Mouse (Mus musculus) liver, adult (tissue): ENCODE data around the gene Krt33a.

Source experiments
- GATA4 ChIP-seq: IDR thresholded peaks from 2 replicates; pipeline ENCODE4 v1.6.1; 2014; ENCODE audit warnings: mild to moderate bottlenecking, low read length; ENCODE audit not compliant: insufficient replicate concordance

Gene Krt33a

DNA sequence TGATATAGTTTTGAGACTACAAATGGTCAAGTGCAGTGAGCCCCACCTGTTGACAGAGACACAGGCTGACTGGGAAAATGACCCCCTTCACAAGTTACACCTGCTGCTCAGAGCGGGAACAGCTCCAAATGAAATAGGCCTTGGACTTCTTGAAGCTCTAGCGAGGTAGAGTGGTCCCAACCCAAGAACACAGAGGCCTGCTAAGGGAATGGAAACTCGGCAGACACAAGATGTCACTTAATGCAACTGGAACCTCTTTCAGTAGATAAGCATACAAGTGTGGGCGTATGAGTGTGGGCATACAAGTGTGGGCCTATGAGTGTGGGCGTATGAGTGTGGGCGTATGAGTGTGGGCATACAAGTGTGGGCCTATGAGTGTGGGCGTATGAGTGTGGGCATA lies 16.9 kb downstream of the Krt33a start:
- no peak for TF ChIP-seq GATA4

DNA sequence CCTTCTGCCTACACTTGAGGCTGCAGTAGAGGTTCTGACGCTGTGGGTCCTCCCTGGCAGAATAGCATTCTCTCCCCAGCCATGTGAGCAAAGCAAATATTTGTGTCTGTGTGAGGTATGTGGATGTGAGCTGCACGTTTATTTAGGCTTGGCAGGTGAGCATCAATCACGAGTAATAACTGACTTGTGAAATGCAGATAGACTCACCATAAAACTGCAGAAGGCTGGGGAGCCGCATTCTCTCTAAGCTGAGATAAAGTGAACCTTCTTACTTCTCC lies 21.7 kb downstream of the Krt33a start:
- no peak for TF ChIP-seq GATA4

DNA sequence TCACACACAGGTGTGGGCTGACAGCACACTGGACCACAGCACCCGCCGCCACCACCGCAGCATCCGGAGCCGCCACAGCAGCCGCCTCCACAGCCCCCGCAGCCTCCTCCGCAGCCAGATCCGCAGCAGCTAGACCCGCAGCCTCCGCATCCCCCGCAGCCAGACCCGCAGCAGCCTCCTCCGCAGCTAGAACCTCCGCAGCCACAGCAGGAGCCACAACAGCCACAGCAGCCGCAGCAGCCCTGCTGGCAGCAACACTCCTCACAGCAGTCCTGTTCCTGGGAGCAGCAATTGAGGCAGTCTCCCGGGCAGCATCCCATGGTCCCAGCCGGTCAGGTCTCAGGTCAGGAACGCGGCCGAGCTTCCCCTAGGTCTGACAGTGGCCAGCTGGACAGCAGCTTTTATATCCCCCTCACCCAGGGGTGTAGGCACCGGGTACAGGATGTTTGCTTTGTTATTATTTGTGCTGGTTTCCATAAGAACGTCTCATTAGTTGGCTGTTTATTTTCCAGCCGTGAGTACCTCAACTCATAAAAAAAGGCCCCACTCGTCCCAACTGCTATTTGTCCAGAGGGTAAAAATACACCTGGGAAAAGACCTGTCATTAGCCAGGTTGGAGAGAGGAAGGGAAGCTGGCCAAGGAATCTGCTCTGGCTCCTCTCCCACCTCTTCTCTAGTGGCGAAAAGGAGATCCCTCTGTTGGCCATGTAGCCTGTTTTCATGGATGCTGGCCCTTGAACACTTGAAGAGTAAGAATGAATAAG lies 22.2 kb downstream of the Krt33a start, which contains the start of gene Krtap17-1:
Gene Krtap17-1, minus strand, starts transcription at position 375 of the 764 bp plus-strand sequence.
- no peak for TF ChIP-seq GATA4

DNA sequence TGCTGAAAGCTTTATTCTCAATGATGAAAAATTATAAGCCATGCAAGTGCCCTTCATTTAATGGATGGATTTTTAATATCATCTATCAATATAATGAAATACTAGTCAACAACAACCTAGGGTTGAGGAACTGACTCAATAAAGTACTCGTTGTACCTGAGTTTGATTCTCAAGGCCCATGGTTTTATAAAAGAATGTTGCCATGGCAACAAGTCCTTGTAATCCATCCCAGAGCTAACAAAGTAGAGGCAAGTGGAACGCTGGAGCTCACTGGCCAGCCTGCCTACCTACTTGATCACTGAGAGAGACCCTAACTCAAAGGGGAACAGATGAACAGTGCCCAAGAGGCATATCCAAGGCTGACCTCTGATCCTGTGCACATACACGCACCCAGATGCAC lies 25.4 kb downstream of the Krt33a start:
- TF ChIP-seq GATA4, result no peak

DNA sequence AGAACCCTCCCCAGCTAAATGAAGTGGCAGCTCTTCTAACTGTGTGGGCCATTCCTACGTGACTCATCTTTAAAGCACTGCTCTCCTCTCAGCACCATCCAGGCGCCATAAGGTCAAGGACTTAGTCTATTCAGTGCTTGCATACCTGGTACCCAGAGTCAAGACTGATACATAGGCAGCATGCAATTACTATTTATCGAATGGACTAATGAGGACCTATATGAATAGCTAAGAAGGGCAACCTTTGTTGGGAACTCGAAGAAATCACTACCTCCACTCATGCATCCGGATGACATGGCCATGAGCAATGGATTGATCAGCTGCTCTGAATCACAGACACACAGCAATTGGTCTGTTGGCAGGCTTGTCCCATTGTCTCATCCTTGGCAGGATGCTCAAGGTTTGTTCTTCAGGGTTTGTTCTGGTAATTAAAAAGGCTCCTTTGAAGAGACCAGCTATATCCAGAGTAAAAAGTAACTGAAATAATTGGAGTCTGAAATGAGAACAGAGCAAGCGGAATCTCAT lies 26.1 kb downstream of the Krt33a start:
- TF ChIP-seq GATA4, result no peak

DNA sequence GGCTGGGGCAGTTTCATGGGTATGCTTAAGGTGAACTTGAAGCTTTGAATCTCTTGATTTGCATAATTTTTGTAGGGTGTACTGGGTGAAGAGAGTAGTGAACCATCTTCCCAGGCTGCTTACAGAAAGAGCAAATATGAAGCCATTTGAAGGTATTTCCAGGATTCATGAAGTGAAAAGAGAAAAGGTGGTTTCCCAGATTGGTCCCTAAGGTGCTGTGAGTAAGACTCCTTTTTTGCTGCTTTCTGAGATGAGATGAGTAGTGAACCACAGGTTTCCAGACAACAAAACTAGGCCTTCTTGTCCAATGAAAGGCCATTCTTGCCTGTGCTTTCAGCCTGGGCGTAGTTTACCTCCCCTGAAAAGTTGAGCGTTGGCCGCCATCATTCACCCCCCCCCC lies 27.5 kb downstream of the Krt33a start:
- TF ChIP-seq GATA4, result no peak

DNA sequence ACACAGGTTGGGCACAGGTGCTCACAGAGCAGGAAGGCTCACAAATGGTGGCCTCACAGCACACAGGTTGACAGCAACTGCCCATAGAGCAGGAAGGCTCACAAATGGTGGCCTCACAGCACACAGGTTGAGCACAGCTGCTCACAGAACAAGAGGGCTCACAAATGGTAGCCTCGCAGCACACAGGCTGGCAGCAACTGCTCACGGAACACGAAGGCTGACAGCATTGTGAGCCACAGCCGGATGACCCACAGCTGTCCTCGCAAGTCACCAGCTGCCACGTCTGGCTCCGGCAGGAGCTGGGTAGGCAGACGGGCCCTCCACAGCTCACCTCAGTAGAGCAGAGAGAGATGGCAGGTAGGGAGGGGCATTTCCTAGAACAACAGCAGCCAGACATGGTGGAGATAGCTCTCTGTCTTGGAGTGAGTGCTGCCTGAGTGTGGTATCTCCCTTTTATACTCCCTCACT lies 29.8 kb downstream of the Krt33a start, which contains the start of gene Krtap16-1:
Gene Krtap16-1, minus strand, starts transcription at position 418 of the 468 bp plus-strand sequence.
- no peak for TF ChIP-seq GATA4

DNA sequence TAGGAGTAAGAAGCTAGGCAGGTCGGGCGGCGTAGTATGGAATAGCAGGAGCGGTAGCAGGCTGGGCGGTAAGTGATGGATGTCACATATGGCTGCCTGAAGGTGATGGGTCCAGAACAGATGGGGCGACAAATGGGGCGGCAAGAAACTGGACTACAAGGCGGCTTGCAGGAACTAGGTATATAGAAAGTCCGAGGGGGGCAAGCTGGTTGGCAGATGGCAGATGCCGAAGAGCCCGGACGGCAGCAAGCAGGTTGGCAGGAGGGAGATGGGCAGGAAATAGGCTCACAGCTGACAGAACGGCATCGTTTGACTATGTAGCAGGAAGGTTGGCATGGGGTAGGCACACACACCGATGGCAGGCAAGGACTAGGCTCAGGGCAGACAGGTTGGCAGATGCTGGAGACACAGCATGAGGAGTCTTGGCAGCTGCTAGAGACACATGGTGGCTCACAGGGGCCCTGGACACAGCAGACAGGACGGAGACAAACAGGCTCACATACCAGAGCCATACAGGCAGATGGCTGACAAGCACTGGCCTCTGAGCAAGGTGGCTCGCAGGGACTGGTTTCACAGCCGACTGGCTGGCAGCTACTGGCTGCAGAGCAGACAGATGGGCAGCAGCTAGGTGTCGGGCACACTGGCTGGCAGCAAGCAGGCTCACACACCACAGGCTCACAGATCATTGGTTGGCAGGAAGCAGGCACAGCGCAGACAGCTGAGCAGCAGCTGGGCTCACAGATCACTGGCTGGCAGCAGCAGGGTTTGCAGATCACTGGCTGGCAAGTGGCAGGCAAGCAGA lies 30.5 kb downstream of the Krt33a start:
- TF ChIP-seq GATA4, result no peak

DNA sequence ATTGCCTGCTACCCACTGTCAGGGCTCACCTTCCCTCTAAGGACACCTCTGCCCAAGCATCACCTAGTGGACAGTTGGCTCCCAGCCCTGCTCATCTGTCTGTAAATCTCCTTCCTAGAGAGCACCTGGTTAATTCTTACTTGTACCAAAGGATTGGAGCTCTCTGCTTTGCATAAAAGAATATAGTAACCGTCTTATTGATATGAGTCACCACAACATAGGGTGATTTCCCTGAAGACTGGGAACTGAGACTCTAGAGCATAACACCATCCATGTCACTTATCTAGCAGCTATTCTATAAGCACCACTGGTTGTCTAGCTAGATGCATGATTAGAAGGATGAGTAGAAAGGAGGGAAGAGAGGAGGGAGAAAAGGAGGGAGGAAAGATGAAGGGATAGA lies 32.6 kb downstream of the Krt33a start:
- TF ChIP-seq GATA4, result no peak

DNA sequence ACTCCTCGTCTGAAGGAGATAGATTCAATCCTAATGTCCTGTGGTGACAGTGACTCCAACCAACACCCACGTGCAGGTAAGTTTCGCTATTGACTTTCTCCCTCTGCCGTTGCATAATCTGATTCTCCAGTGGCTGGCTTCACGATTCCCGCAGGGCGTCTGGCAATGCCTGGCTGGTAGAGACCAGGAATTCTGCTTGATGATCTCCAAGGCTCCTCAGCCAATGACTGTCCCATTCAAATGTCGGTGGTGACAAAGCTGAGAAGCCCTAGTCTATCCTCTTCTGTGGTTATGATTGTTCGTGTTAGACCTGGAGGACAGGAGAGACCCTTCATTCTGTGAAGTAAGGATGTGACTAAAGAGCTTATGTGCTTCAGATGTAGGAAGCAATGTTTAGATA lies 33.3 kb downstream of the Krt33a start:
- no peak for TF ChIP-seq GATA4

DNA sequence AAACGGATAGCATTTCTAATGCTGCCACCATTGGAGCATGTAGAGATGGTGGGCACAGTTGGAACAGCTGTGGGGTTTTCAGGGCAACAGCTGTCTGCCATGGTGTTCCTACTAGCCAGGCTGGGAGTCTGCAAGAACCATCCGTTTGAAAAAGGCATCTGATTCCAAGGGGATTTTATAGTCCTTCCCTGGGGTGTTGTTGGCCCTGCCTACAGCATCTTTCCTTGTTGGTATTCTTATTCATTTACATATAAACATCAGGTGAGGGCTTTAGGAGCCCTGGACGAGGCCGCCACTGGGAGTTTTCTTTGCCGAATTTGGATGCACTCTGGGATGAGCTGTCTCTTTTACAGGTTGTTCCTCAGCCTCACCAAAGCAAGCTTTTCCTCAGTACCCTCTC lies 37.1 kb downstream of the Krt33a start, which contains the start of gene Krtap29-1:
Gene Krtap29-1, minus strand, starts transcription at position 101 of the 400 bp plus-strand sequence.
- no peak for TF ChIP-seq GATA4

DNA sequence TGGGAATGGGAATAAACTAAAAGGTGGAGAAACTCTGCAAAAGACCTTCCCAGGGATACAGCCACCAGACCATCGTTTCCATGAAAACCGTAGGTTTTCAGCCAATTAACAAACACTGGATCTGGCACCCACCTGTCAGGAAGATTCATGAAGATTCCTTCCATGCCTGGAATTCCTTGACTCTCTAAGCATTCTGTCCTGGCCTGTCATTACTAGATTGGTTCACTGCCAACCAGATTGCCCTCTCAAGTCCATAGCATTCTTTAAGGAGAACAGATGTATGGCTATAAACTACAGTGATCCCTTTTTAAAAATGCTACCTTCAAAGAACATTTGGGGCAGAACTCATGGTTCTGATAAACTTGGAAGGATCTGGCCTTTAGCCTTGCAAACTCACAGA lies 50.1 kb downstream of the Krt33a start:
- TF ChIP-seq GATA4, result no peak

DNA sequence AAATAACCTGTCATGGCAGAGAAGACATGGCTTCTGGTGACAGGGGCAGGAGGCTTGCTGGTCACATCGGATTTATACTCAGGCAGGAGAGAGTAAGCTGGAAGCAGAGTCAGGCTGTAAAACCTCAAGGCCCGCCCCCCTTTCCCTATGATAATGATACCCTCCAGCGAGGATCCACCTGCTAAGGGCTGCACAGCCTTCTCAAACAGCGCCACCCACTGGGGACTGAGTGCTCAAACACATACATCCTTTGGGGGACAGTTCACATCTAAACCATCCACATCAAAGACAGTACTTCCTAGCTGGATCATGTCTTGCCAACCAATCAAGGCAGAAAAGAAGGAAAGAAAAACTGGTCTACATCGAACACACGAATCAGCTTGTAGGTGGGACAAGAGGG lies 51.8 kb downstream of the Krt33a start:
- no peak for TF ChIP-seq GATA4
